Mouse (Mus musculus) bone marrow, adult 2 months (tissue): ENCODE results near the gene Cxcr5. TPM values are rescaled to one million over a fixed set of nuclear protein-coding genes. Genes with fewer than 3 reads are reported as not detected.
A peak's percentile ranks its signal among the peaks of the same experiment; 100 is the strongest.

Source experiments
- H3K27ac ChIP-seq: fragments of 200-500 bp; 2 replicates; pipeline ENCODE4 v1.5.1; 2012; ENCODE audit warnings: low read depth, mild to moderate bottlenecking, control low read depth, inconsistent platforms, low read length; ENCODE audit not compliant: control insufficient read depth, poor library complexity, insufficient read depth
- H3K4me1 ChIP-seq: fragments of 200-500 bp; 2 replicates; pipeline ENCODE4 v1.6.1; 2011; ENCODE audit warnings: low read length; ENCODE audit not compliant: control insufficient read depth, insufficient read depth
- H3K4me3 ChIP-seq: fragments of 200-500 bp; replicated peaks from 2 replicates; pipeline ENCODE3; 2011; ENCODE audit warnings: mild to moderate bottlenecking, low read depth, low read length, control low read depth; ENCODE audit not compliant: control insufficient read depth
- CTCF ChIP-seq: fragments of 200-500 bp; IDR thresholded peaks from 2 replicates; pipeline ENCODE4 v1.5.1; 2011; ENCODE audit warnings: low read length, control low read depth; ENCODE audit not compliant: control insufficient read depth, insufficient read depth
- POLR2A ChIP-seq: fragments of 200-500 bp; IDR thresholded peaks from 2 replicates; pipeline ENCODE4 v1.6.1; 2011; ENCODE audit warnings: low read depth, mild to moderate bottlenecking, control low read depth, low read length, borderline replicate concordance; ENCODE audit not compliant: control insufficient read depth
- WGBS: fragments of 180-500 bp; shearing (Covaris S2); methylation state at CpG from one replicate; pipeline ENCODE4 v1.1.7; 2018; 5-methylcytosine and 5-hydroxymethylcytosine counted together
- polyA plus RNA-seq: library from polyadenylated mRNA; stranded (reverse); fragments of >200 nt; gene quantifications from 2 replicates; pipeline ENCODE4 v1.2.4, GENCODE M21; 2011; ENCODE audit warnings: low replicate concordance; ENCODE audit not compliant: missing spikeins, insufficient read depth, insufficient read length

The Cxcr5 gene
- polyA plus RNA-seq, 1 experiment = 13.4 TPM

DNA sequence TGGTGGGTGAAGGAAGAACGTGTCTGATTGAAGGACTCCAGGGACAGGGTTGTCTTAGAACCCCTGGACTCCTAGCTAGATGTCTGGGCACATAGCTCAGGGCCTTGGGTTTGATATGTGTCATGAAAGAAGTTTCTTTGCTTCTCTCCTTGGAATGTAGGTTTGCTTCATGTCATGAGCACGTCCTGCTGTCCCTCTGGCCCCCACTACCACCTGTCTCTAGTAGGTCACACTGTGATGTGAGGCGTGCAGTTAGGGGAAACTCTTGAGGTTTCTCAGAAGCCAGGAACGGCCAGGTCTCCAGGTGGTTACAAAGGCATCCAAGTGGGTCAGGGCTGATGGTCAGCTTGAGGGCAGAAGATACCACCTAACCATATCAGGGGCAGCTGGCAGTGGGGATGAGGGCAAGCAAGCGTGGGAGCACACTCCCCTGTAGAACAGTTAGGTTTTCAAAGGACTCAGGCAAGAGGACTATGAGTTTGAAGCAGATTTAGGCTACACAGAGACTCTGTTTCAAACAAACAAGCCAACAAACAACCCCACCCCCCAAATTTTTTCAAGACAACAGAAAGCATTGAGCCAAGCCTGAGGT, 37.3 kb downstream of the Cxcr5 start:
- 67% methylated on average over 5 of the region's 5 CpGs for WGBS
- TF ChIP-seq CTCF = no peak
- no peak for TF ChIP-seq POLR2A
- peak overlapping the region; percentile 59 for H3K27ac ChIP-seq
- peak overlapping the region; percentile 52 for H3K4me3 ChIP-seq
- peaks cover 1% of the 10 kb centered on the region for H3K4me1 ChIP-seq

DNA sequence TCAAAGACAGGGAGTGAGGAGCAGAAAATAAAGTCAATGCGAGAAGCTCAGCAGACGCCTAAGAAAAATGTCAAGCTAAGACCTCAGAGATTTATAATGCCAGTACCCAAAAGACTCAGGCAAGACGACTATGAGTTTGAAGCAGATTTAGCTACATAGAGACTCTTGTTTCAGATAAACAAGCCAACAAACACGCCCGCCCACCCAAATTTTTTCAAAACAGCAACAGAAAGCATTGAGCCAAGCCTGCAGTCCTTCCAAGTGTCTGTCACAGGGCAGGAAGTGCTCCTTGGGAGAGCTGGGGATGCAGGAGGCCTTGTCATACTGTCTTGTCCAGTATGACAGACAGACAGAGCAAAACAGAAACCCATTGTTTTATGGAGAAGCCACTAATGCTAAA, 38.0 kb downstream of the Cxcr5 start:
- Histone ChIP-seq H3K27ac (no peak overlapping the region), H3K4me3 (no peak overlapping the region), H3K4me1 (peaks cover 1% of the 10 kb centered on the region)
- TF ChIP-seq CTCF = no peak
- TF ChIP-seq POLR2A = no peak
- WGBS = 71% methylated on average over 5 of the region's 5 CpGs

DNA sequence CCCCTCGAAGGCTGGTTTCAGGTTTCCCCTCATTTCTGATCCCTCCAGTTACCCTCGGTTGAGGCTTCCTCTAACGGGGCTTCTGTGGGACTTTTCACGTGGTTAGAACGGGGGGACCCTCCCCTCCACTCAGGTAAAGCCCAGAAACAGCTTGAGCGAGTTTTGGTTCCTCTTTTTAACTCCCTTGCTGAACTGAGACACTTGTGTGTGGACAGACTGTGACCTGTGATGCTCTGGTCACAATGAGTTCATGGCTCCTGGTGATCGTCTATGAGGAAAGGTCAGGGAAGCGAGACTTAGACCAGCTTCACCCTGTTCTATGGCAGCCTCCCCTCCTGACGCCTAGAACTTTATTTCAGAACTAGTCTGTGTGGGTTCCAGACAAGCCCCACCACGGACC, 39.8 kb downstream of the Cxcr5 start:
- Histone ChIP-seq H3K4me3 (no peak overlapping the region), H3K4me1 (no peaks in the 10 kb centered on the region; the same call in 1 of the 2 replicates), H3K27ac (peak overlapping the region; percentile 24)
- TF ChIP-seq CTCF (no peak), POLR2A (no peak)
- WGBS = 10% methylated on average over 10 of the region's 10 CpGs

DNA sequence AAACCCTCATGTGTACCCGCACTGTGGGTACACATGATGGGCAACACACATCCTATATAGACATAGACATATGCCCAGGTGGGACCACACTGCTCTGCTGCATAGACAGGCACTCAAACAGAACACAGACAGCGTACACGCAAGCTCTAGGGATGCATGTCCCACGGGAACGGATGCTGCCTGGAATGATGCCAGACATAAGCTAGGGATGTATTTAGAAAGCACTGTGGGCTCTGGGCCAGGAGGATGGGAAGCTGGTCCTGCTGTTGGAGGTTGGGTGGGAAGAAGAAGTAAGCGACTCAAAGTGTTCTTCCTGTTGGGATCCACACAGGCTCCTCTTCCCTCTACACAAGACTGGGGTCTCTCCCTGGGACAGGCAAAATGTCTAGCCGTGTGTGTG, 43.6 kb downstream of the Cxcr5 start:
- Histone ChIP-seq H3K27ac (no peak overlapping the region), H3K4me1 (peaks cover 9% of the 10 kb centered on the region), H3K4me3 (no peak overlapping the region)
- 69% methylated on average over 7 of the region's 7 CpGs for whole genome bisulfite sequencing
- TF ChIP-seq POLR2A (no peak), CTCF (no peak)

DNA sequence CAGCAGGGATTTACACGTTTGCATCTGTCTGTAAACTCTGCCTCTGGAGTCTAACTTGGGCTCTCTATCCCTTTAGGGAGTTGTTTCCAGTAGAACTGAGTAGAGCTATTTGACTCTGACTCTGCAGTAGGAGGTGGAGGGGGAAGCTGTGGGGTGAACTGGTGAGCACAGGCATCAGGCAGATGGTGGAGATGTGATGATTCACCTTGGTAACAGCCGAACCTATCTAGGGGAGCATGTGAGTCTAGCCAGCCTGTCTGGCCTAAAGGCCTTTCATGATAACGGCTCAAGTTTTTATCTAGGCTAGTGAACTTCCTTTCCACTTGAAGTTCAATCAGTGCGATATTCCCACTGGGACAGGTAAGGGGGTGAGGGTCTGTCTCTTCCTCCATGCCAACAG, 44.3 kb downstream of the Cxcr5 start:
- no peak overlapping the region for H3K4me3 ChIP-seq
- peak overlapping the region; percentile 40; the same call in 1 of the 2 replicates for H3K27ac ChIP-seq
- WGBS = 47% methylated on average over 4 of the region's 4 CpGs
- peaks cover 11% of the 10 kb centered on the region for H3K4me1 ChIP-seq
- TF ChIP-seq CTCF = no peak
- no peak for TF ChIP-seq POLR2A

DNA sequence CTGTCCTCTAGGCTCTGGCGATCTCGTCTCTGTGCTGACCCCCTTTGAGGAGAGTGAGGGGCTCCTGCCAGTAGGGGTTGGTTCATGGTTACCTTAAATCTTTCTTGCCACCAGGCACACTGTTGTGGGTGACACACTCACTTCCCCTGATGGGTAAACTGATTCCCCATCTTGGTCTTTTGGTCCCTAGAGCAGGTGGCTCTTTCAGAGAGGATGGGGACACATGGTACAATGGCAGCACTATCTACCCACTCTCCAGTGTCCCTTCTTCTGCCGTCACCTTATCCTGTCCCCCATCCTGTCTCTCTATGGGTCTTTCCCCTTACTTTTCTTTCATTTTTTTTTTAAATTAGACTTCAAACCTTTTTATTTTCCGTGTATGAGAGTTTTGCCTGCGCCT, 45.8 kb downstream of the Cxcr5 start:
- Histone ChIP-seq H3K27ac (peak overlapping the region; percentile 64), H3K4me3 (no peak overlapping the region), H3K4me1 (peaks cover 17% of the 10 kb centered on the region)
- TF ChIP-seq POLR2A = no peak
- no peak for TF ChIP-seq CTCF
- 62% methylated on average over 5 of the region's 5 CpGs for WGBS

DNA sequence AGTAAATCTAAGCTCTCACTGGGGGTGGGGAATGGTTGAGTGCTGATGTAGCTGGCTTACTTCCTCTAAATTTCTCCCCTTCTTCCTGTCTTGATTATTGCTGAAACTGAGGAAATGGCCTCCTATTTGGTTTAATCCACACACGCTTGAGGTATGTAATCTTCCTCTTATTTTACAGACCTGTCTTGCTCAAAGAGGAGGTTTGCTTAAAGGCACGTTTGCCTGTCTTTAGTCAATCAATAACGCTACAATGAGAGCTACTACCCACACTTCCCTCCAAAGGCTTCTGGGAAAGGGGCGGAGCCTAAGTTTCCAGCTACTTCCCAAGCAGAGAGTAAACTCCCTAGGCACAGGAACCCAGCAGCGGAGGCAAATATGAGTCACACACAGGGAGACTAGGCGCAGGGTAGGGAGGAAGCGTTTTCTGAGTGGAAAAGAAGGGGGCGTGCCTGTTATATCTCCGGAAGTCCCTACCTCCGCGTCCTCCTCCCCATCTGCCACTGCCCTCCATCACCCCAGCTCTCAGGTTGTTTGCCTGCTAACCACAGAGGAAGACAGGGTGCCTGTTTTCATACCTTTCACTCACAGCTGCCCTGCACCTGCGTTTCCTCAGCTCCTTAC, 46.4 kb downstream of the Cxcr5 start:
- Histone ChIP-seq H3K27ac (peak overlapping the region; percentile 64), H3K4me3 (peak overlapping the region; percentile 23), H3K4me1 (peaks cover 17% of the 10 kb centered on the region)
- TF ChIP-seq POLR2A (no peak), CTCF (no peak; the same call in 1 of the 2 replicates)
- WGBS = 1% methylated on average over 12 of the region's 12 CpGs

DNA sequence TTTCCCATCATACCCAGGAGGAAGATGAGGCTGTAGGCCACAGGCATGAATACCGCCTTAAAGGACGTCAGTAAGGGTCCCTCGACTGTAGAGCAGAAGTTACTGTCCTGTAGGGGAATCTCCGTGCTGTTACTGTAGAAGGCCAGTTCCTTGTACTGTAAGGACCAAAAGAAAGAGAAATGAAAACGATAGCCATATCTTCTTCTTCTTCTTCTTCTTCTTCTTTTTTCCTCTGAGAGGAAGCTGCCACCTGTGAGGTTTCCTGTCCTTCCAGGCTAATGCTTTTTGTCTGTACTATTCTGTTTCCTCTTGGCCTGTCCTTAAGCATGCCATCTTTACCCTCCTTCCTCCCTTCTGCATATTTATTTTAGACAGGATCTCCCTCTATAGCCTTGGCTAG, 47.5 kb downstream of the Cxcr5 start:
- whole genome bisulfite sequencing = 30% methylated on average over 5 of the region's 5 CpGs
- Histone ChIP-seq H3K27ac (peak overlapping the region; percentile 10; the same call in 1 of the 2 replicates), H3K4me1 (peaks cover 17% of the 10 kb centered on the region), H3K4me3 (no peak overlapping the region)
- no peak for TF ChIP-seq CTCF
- no peak for TF ChIP-seq POLR2A
